Mouse (Mus musculus) heart, embryonic 16.5 days (tissue): ENCODE data around the gene Iglon5. TPM values are rescaled to one million over a fixed set of nuclear protein-coding genes. Genes with fewer than 3 reads are reported as not detected.

ENCODE experiments used
- ATAC-seq: fragments of 200-750 bp; cut with Nextera tagmentation; replicated peaks from 2 replicates; pipeline ENCODE4 v1.8.0; 2017; ENCODE audit warnings: moderate number of reproducible peaks; ENCODE audit not compliant: insufficient read depth, low FRiP score; ENCODE audit errors: extremely low read depth
- H3K27ac ChIP-seq: fragments of 300-500 bp; sonication (generic); 2 replicates; pipeline ENCODE4 v1.5.1; 2014; ENCODE audit warnings: mild to moderate bottlenecking, low read length, control low read depth, moderate library complexity
- H3K27me3 ChIP-seq: fragments of 300-500 bp; sonication (generic); 2 replicates; pipeline ENCODE4 v1.6.1; 2014; ENCODE audit warnings: low read length, mixed read lengths; ENCODE audit not compliant: control insufficient read depth, insufficient read depth
- H3K36me3 ChIP-seq: fragments of 300-500 bp; sonication (generic); 2 replicates; pipeline ENCODE4 v1.6.1; 2014; ENCODE audit not compliant: control insufficient read depth, insufficient read depth
- H3K4me1 ChIP-seq: fragments of 300-500 bp; sonication (generic); 2 replicates; pipeline ENCODE4 v1.6.1; 2014; ENCODE audit warnings: low read length, mixed read lengths; ENCODE audit not compliant: control insufficient read depth, insufficient read depth
- H3K4me2 ChIP-seq: fragments of 300-500 bp; sonication (generic); 2 replicates; pipeline ENCODE4 v1.6.1; 2014; ENCODE audit warnings: low read depth, mild to moderate bottlenecking, control low read depth, low read length
- H3K4me3 ChIP-seq: fragments of 300-500 bp; sonication (generic); 2 replicates; pipeline ENCODE4 v1.5.1; 2014; ENCODE audit warnings: mild to moderate bottlenecking, control low read depth, low read length
- H3K9ac ChIP-seq: fragments of 300-500 bp; sonication (generic); 2 replicates; pipeline ENCODE4 v1.6.1; 2014; ENCODE audit warnings: low read length, control low read depth
- H3K9me3 ChIP-seq: fragments of 300-500 bp; sonication (generic); replicated peaks from 2 replicates; pipeline ENCODE4 v1.6.1; 2016; ENCODE audit warnings: low read length; ENCODE audit not compliant: control insufficient read depth
- WGBS: fragments of 180-500 bp; shearing (Covaris S2); extraction: QIAGEN DNeasy Blood & Tissue Kit; methylation state at CpG from one replicate; pipeline ENCODE4 v1.1.7; 2014; 5-methylcytosine and 5-hydroxymethylcytosine counted together
- polyA plus RNA-seq: library from polyadenylated mRNA; unstranded; fragments of >200 nt; fragmentation: Nextera tagmentation; extraction: Ambion mirVana; gene quantifications from 2 replicates; pipeline ENCODE4 v1.2.1, GENCODE M21; 2015

Iglon5 gene
- polyA plus RNA-seq, 1 experiment from 2014 or later = not detected

GRCm38 (mm10) chr7:43453599-43454355 lies 36.1 kb downstream of the Iglon5 start:
- H3K9me3 ChIP-seq = no peaks in the 10 kb centered on the region
- ATAC-seq = no peak
- H3K4me3 ChIP-seq = no peak overlapping the region
- H3K27ac ChIP-seq = no peak overlapping the region
- peaks cover 12% of the 10 kb centered on the region for H3K4me1 ChIP-seq
- no peaks in the 10 kb centered on the region for H3K27me3 ChIP-seq
- H3K36me3 ChIP-seq = peaks cover 58% of the 10 kb centered on the region
- no peak overlapping the region for H3K9ac ChIP-seq
- H3K4me2 ChIP-seq = no peak overlapping the region
- 81% methylated on average over 14 of the region's 14 CpGs for WGBS

- no peak overlapping the region for H3K4me3 ChIP-seq
- no peak for ATAC-seq
- no peaks in the 10 kb centered on the region for H3K27me3 ChIP-seq
- WGBS = 45% methylated on average over 4 of the region's 4 CpGs
- H3K9ac ChIP-seq = no peak overlapping the region
- H3K27ac ChIP-seq = no peak overlapping the region
- no peaks in the 10 kb centered on the region for H3K9me3 ChIP-seq
- H3K36me3 ChIP-seq = peaks cover 56% of the 10 kb centered on the region
- peaks cover 22% of the 10 kb centered on the region for H3K4me1 ChIP-seq
- H3K4me2 ChIP-seq = no peak overlapping the region
These were observed 37.3 kb downstream of the Iglon5 start for GRCm38 (mm10) chr7:43452609-43453008.

- 95% methylated on average over 11 of the region's 11 CpGs for WGBS
- no peak overlapping the region for H3K9ac ChIP-seq
- H3K27ac ChIP-seq = no peak overlapping the region
- H3K36me3 ChIP-seq = peaks cover 49% of the 10 kb centered on the region
- H3K4me3 ChIP-seq = no peak overlapping the region
- peaks cover 26% of the 10 kb centered on the region for H3K4me1 ChIP-seq
- H3K4me2 ChIP-seq = no peak overlapping the region
- H3K27me3 ChIP-seq = no peaks in the 10 kb centered on the region
- H3K9me3 ChIP-seq = no peaks in the 10 kb centered on the region
- ATAC-seq = no peak
These were observed 38.1 kb downstream of the Iglon5 start for GRCm38 (mm10) chr7:43451726-43452125.

GRCm38 (mm10) chr7:43449811-43450210 lies 40.1 kb downstream of the Iglon5 start:
- H3K9ac ChIP-seq = no peak overlapping the region
- ATAC-seq = no peak
- no peaks in the 10 kb centered on the region for H3K27me3 ChIP-seq
- 95% methylated on average over 2 of the region's 2 CpGs for WGBS
- H3K36me3 ChIP-seq = peaks cover 34% of the 10 kb centered on the region
- H3K4me1 ChIP-seq = peaks cover 29% of the 10 kb centered on the region
- H3K4me2 ChIP-seq = no peak overlapping the region
- H3K9me3 ChIP-seq = no peaks in the 10 kb centered on the region
- no peak overlapping the region for H3K4me3 ChIP-seq
- H3K27ac ChIP-seq = peak overlapping the region; percentile 64

GRCm38 (mm10) chr7:43448246-43448645 lies 41.6 kb downstream of the Iglon5 start:
- 75% methylated on average over 3 of the region's 3 CpGs for WGBS
- ATAC-seq = no peak
- Histone ChIP-seq H3K36me3 (peaks cover 20% of the 10 kb centered on the region), H3K27me3 (no peaks in the 10 kb centered on the region), H3K27ac (peak overlapping the region; percentile 57), H3K4me1 (peaks cover 34% of the 10 kb centered on the region), H3K9me3 (no peaks in the 10 kb centered on the region), H3K9ac (no peak overlapping the region), H3K4me2 (0 out of 2 replicates have a peak overlapping the region, but pooled peaks have one; percentile 13), H3K4me3 (no peak overlapping the region)

- ATAC-seq = no peak
- Histone ChIP-seq H3K36me3 (peaks cover 16% of the 10 kb centered on the region), H3K4me3 (no peak overlapping the region), H3K27me3 (no peaks in the 10 kb centered on the region), H3K9ac (no peak overlapping the region), H3K4me2 (0 out of 2 replicates have a peak overlapping the region, but pooled peaks have one; percentile 18), H3K9me3 (no peaks in the 10 kb centered on the region), H3K4me1 (peaks cover 35% of the 10 kb centered on the region), H3K27ac (peak overlapping the region; percentile 57)
- WGBS = 57% methylated on average over 4 of the region's 4 CpGs
These were observed 42.1 kb downstream of the Iglon5 start for GRCm38 (mm10) chr7:43447801-43448200.

GRCm38 (mm10) chr7:43443917-43444293 lies 46.0 kb downstream of the Iglon5 start, which contains the start of the genes Etfb and Gm45233:
Gene Etfb, plus strand, starts transcription at chr7:43444083.
Gene Gm45233, plus strand, starts transcription at chr7:43444128.
- H3K9ac ChIP-seq = peak within 1 kb of the TSS; percentile 84
- ATAC-seq = peak; percentile 97
- H3K4me2 ChIP-seq = peak within 1 kb of the TSS; percentile 87
- WGBS = under 1% methylated on average over 27 of the region's 27 CpGs
- peaks cover 2% of the 10 kb centered on the region; the same call in 1 of the 2 replicates for H3K36me3 ChIP-seq
- H3K4me3 ChIP-seq = peak within 1 kb of the TSS; percentile 72
- H3K27me3 ChIP-seq = no peaks in the 10 kb centered on the region
- H3K4me1 ChIP-seq = peaks cover 29% of the 10 kb centered on the region
- peak within 1 kb of the TSS; percentile 100 for H3K27ac ChIP-seq
- H3K9me3 ChIP-seq = no peaks in the 10 kb centered on the region

- Histone ChIP-seq H3K9me3 (no peaks in the 10 kb centered on the region), H3K27ac (peak overlapping the region; percentile 100), H3K4me1 (peaks cover 24% of the 10 kb centered on the region), H3K27me3 (no peaks in the 10 kb centered on the region), H3K4me3 (peak overlapping the region; percentile 72), H3K4me2 (peak overlapping the region; percentile 87), H3K36me3 (peaks cover 2% of the 10 kb centered on the region; the same call in 1 of the 2 replicates), H3K9ac (peak overlapping the region; percentile 78)
- ATAC-seq = peak; percentile 92
- 1% methylated on average over 36 of the region's 36 CpGs for WGBS
These were observed 46.6 kb downstream of the Iglon5 start for GRCm38 (mm10) chr7:43443126-43443916.

GRCm38 (mm10) chr7:43442684-43443083 lies 47.2 kb downstream of the Iglon5 start:
- Histone ChIP-seq H3K4me3 (peak overlapping the region; percentile 72), H3K27me3 (no peaks in the 10 kb centered on the region), H3K4me2 (peak overlapping the region; percentile 87), H3K4me1 (peaks cover 18% of the 10 kb centered on the region), H3K9ac (peak overlapping the region; percentile 78), H3K27ac (peak overlapping the region; percentile 100), H3K36me3 (peaks cover 2% of the 10 kb centered on the region; the same call in 1 of the 2 replicates), H3K9me3 (no peaks in the 10 kb centered on the region)
- 20% methylated on average over 9 of the region's 9 CpGs for WGBS
- no peak for ATAC-seq
